9 mouse cellular contexts compared by ENCODE assay signal in the genomic region with DNA sequence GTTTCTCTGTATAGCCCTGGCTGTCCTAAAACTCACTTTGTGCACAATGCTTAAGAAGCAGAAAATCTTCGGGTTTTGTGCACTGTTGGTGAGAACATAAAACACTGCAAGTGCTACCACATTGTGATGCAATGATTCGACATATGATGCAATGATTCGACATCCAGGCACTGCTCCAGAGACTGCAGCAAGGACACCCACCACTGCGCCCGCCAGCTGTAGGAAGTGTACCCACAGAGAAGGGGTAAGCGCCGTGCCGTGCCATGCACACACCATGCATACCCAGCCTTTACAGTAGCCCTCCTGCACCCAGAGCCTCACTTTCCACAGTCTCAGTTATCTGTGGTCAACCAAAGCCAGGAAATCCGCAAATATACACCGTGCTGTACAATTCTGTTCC. TPM values are rescaled to one million over a fixed set of nuclear protein-coding genes. Genes with fewer than 3 reads are reported as not detected.
DNase-seq lines count a peak whose midpoint lies in the region; ATAC-seq lines count a peak whose summit lies in the region.
"Had no signal": no experiment of that assay in that cellular context is flagged by ENCODE, and none has a peak within 500 bp of the region (broad histone marks: within the 10 kb centered on the region; RNA-seq: fewer than 3 reads in every experiment).

No protein-coding gene starts in this region.

- peak; percentile 76 for ATAC-seq in megakaryocyte, adult 5-6 weeks (ENCODE audit: poor library complexity, severe bottlenecking)

- peak; percentile 43 for DNase-seq in lung, postnatal 36 days
- DNase-seq in lung, postnatal 14 days = no peak
- peak; percentile 61 for DNase-seq in adrenal gland, postnatal 14 days
- DNase-seq in cerebellum, postnatal 4 days (ENCODE audit: low spot score in 2 of 2) = no peak
- no peak for DNase-seq in right cerebral cortex, postnatal 25 days
- no peak for DNase-seq in frontal cortex, postnatal 14 days (ENCODE audit: low spot score in 2 of 2)
- DNase-seq: cerebellum, postnatal 14 days; lung, adult 2 months had no signal

RNA-seq across cellular contexts. Expression of a gene that starts 22.4 kb away (rescaled TPM):
- total RNA-seq in adrenal gland, postnatal 14 days (2021) = 16.4 and 17.5 TPM in 2 replicates
- total RNA-seq in megakaryocyte, adult 5-6 weeks (2015) = 100 and 102 TPM in 2 replicates
- 73.3 and 81.7 TPM in 2 replicates for total RNA-seq in megakaryocyte, adult 5-6 weeks (2017)

RNA-seq across cellular contexts. Expression of a gene that starts 44.7 kb away (rescaled TPM):
- total RNA-seq in adrenal gland, postnatal 14 days (2021) = 3.6 and 4.9 TPM in 2 replicates
- 2.2 and 2.7 TPM in 2 replicates for total RNA-seq in megakaryocyte, adult 5-6 weeks (2015)
- total RNA-seq in megakaryocyte, adult 5-6 weeks (2017) = 3.4 and 5.8 TPM in 2 replicates

RNA-seq across cellular contexts. Expression of a gene that starts 59.2 kb away (rescaled TPM):
- 8.0 and 10.2 TPM in 2 replicates for total RNA-seq in adrenal gland, postnatal 14 days (2021)
- 6.2 and 9.1 TPM in 2 replicates for total RNA-seq in megakaryocyte, adult 5-6 weeks (2015)
- 8.2 and 11.6 TPM in 2 replicates for total RNA-seq in megakaryocyte, adult 5-6 weeks (2017)

Comparison
In these comparisons a context has a peak if more than half of its experiments do, and no peak if none do; other contexts are left out.
1. DNase-seq: peak in lung, postnatal 36 days (single experiment) and adrenal gland, postnatal 14 days (single experiment); none in lung, postnatal 14 days (single experiment), cerebellum, postnatal 4 days (0 of 2), right cerebral cortex, postnatal 25 days (single experiment) and frontal cortex, postnatal 14 days (0 of 2).